Mouse (Mus musculus) kidney, embryonic 14.5 days (tissue): ENCODE measurements around the gene Gm11634. TPM values are rescaled to one million over a fixed set of nuclear protein-coding genes. Genes with fewer than 3 reads are reported as not detected.
"Not testable (repeated sequence)": the region's sequence is repeated elsewhere in the genome, so short reads cannot be mapped to it uniquely, and the experiment has no call there.

ENCODE experiments used
- ATAC-seq: fragments of 200-750 bp; cut with Nextera tagmentation; 2 replicates; pipeline ENCODE4 v1.8.0; 2017; ENCODE audit warnings: moderate number of reproducible peaks, mild to moderate bottlenecking, moderate TSS enrichment, moderate library complexity; ENCODE audit not compliant: low FRiP score, low TSS enrichment
- H3K27ac ChIP-seq: fragments of 300-500 bp; sonication (generic); 2 replicates; pipeline ENCODE4 v1.5.1; 2014; ENCODE audit warnings: low read depth, mild to moderate bottlenecking, low read length, moderate library complexity, mixed read lengths
- H3K27me3 ChIP-seq: fragments of 300-500 bp; sonication (generic); 2 replicates; pipeline ENCODE4 v1.6.1; 2014; ENCODE audit warnings: mild to moderate bottlenecking, low read length; ENCODE audit not compliant: control insufficient read depth, insufficient read depth
- H3K36me3 ChIP-seq: fragments of 300-500 bp; sonication (generic); 2 replicates; pipeline ENCODE4 v1.6.1; 2014; ENCODE audit warnings: low read length, mixed read lengths; ENCODE audit not compliant: control insufficient read depth, insufficient read depth
- H3K4me1 ChIP-seq: fragments of 300-500 bp; sonication (generic); 2 replicates; pipeline ENCODE4 v1.6.1; 2014; ENCODE audit warnings: low read length, mixed read lengths; ENCODE audit not compliant: control insufficient read depth, insufficient read depth
- H3K4me2 ChIP-seq: fragments of 300-500 bp; sonication (generic); replicated peaks from 2 replicates; pipeline ENCODE4 v1.6.1; 2014; ENCODE audit warnings: low read depth, mild to moderate bottlenecking, low read length
- H3K4me3 ChIP-seq: fragments of 300-500 bp; sonication (generic); 2 replicates; pipeline ENCODE4 v1.5.1; 2014; ENCODE audit warnings: mild to moderate bottlenecking, low read length
- H3K9ac ChIP-seq: fragments of 300-500 bp; sonication (generic); 2 replicates; pipeline ENCODE4 v1.6.1; 2014; ENCODE audit warnings: low read depth, mild to moderate bottlenecking, low read length, moderate library complexity
- H3K9me3 ChIP-seq: fragments of 300-500 bp; sonication (generic); 2 replicates; pipeline ENCODE4 v1.6.1; 2016; ENCODE audit warnings: low read length; ENCODE audit not compliant: control insufficient read depth
- WGBS: fragments of 180-500 bp; shearing (Covaris S2); extraction: QIAGEN DNeasy Blood & Tissue Kit; methylation state at CpG from one replicate; pipeline ENCODE4 v1.1.7; 2014; 5-methylcytosine and 5-hydroxymethylcytosine counted together
- polyA plus RNA-seq: library from polyadenylated mRNA; unstranded; fragments of >200 nt; fragmentation: Nextera tagmentation; extraction: Ambion mirVana; gene quantifications from 2 replicates; pipeline ENCODE4 v1.2.1, GENCODE M21; 2014

Gm11634 gene
- polyA plus RNA-seq, 1 experiment from 2014 or later: not detected

GRCm38 (mm10) chr11:101607134-101607533 is 8.1 kb upstream of the Gm11634 start:
- H3K9me3 ChIP-seq, H3K27ac ChIP-seq, H3K4me2 ChIP-seq, H3K9ac ChIP-seq, ATAC-seq, H3K4me3 ChIP-seq, H3K27me3 ChIP-seq, H3K36me3 ChIP-seq, H3K4me1 ChIP-seq: not testable (repeated sequence)
- WGBS: 93% methylated on average over 4 of the region's 4 CpGs

GRCm38 (mm10) chr11:101604531-101605453 is 5.7 kb upstream of the Gm11634 start:
- Histone ChIP-seq H3K4me3 (0 out of 2 replicates have a peak overlapping the region, but pooled peaks have one; percentile 16), H3K9ac (peak overlapping the region; percentile 35; the same call in 1 of the 2 replicates), H3K4me2 (peak overlapping the region; percentile 38)
- not testable (repeated sequence) for H3K27ac ChIP-seq, H3K27me3 ChIP-seq, H3K4me1 ChIP-seq, H3K9me3 ChIP-seq, H3K36me3 ChIP-seq
- WGBS: under 1% methylated on average over 30 of the region's 30 CpGs
- peak; percentile 89 for ATAC-seq

GRCm38 (mm10) chr11:101604116-101604515 is 5.1 kb upstream of the Gm11634 start:
- no peak overlapping the region for H3K9ac ChIP-seq
- H3K36me3 ChIP-seq: no peaks in the 10 kb centered on the region
- ATAC-seq: no peak
- 1% methylated on average over 3 of the region's 3 CpGs for WGBS
- H3K27ac ChIP-seq: no peak overlapping the region
- no peak overlapping the region for H3K4me3 ChIP-seq
- H3K27me3 ChIP-seq: no peaks in the 10 kb centered on the region
- H3K4me2 ChIP-seq: peak overlapping the region; percentile 38; the same call in 1 of the 2 replicates
- no peaks in the 10 kb centered on the region for H3K4me1 ChIP-seq
- H3K9me3 ChIP-seq: no peaks in the 10 kb centered on the region

GRCm38 (mm10) chr11:101602491-101602890 is 3.4 kb upstream of the Gm11634 start:
- H3K4me3 ChIP-seq: no peak overlapping the region
- H3K27ac ChIP-seq: no peak overlapping the region
- ATAC-seq: no peak
- H3K27me3 ChIP-seq: no peaks in the 10 kb centered on the region
- H3K36me3 ChIP-seq: no peaks in the 10 kb centered on the region
- H3K9ac ChIP-seq: no peak overlapping the region
- H3K4me2 ChIP-seq: no peak overlapping the region
- 11% methylated on average over 3 of the region's 3 CpGs for WGBS
- H3K4me1 ChIP-seq: no peaks in the 10 kb centered on the region
- no peaks in the 10 kb centered on the region for H3K9me3 ChIP-seq

GRCm38 (mm10) chr11:101589989-101590624 is 8.9 kb downstream of the Gm11634 start:
- Histone ChIP-seq H3K27ac (no peak overlapping the region), H3K27me3 (no peaks in the 10 kb centered on the region), H3K36me3 (no peaks in the 10 kb centered on the region; the same call in 1 of the 2 replicates), H3K9me3 (no peaks in the 10 kb centered on the region), H3K9ac (no peak overlapping the region; the same call in 1 of the 2 replicates), H3K4me1 (no peaks in the 10 kb centered on the region), H3K4me2 (no peak overlapping the region), H3K4me3 (no peak overlapping the region)
- no peak for ATAC-seq
- 77% methylated on average over 12 of the region's 12 CpGs for WGBS

GRCm38 (mm10) chr11:101589444-101589843 is 9.6 kb downstream of the Gm11634 start:
- 33% methylated on average over 5 of the region's 5 CpGs for WGBS
- no peak for ATAC-seq
- no peaks in the 10 kb centered on the region for H3K4me1 ChIP-seq

GRCm38 (mm10) chr11:101588868-101589267 is 10.2 kb downstream of the Gm11634 start:
- Histone ChIP-seq H3K27me3 (no peaks in the 10 kb centered on the region), H3K9ac (no peak overlapping the region), H3K9me3 (no peaks in the 10 kb centered on the region), H3K4me1 (no peaks in the 10 kb centered on the region), H3K27ac (no peak overlapping the region), H3K36me3 (no peaks in the 10 kb centered on the region; the same call in 1 of the 2 replicates), H3K4me3 (no peak overlapping the region), H3K4me2 (no peak overlapping the region)
- WGBS: 89% methylated on average over 7 of the region's 7 CpGs
- no peak for ATAC-seq

More at GRCm38 (mm10) chr11:101589444-101589843, 9.6 kb downstream of the Gm11634 start:
- Histone ChIP-seq H3K27ac (no peak overlapping the region), H3K36me3 (no peaks in the 10 kb centered on the region; the same call in 1 of the 2 replicates), H3K4me2 (no peak overlapping the region), H3K4me3 (no peak overlapping the region), H3K27me3 (no peaks in the 10 kb centered on the region), H3K9me3 (no peaks in the 10 kb centered on the region), H3K9ac (no peak overlapping the region)

- 90% methylated on average over 10 of the region's 10 CpGs for WGBS
- Histone ChIP-seq H3K27ac (no peak overlapping the region), H3K4me1 (no peaks in the 10 kb centered on the region), H3K9ac (no peak overlapping the region), H3K36me3 (no peaks in the 10 kb centered on the region; the same call in 1 of the 2 replicates), H3K4me2 (no peak overlapping the region), H3K4me3 (no peak overlapping the region), H3K27me3 (no peaks in the 10 kb centered on the region), H3K9me3 (no peaks in the 10 kb centered on the region)
- no peak for ATAC-seq
Measured at GRCm38 (mm10) chr11:101587676-101588075, 11.4 kb downstream of the Gm11634 start.

- peaks cover 1% of the 10 kb centered on the region; the same call in 1 of the 2 replicates for H3K36me3 ChIP-seq
- no peak overlapping the region for H3K27ac ChIP-seq
- no peak overlapping the region for H3K4me3 ChIP-seq
- ATAC-seq: no peak
- 84% methylated on average over 4 of the region's 4 CpGs for WGBS
- H3K27me3 ChIP-seq: no peaks in the 10 kb centered on the region
- H3K4me1 ChIP-seq: no peaks in the 10 kb centered on the region
- no peak overlapping the region for H3K9ac ChIP-seq
- H3K9me3 ChIP-seq: no peaks in the 10 kb centered on the region
- no peak overlapping the region for H3K4me2 ChIP-seq
Measured at GRCm38 (mm10) chr11:101585805-101586204, 13.3 kb downstream of the Gm11634 start.
